Mouse (Mus musculus): ENCODE data around the gene Pnmal1.

DNA sequence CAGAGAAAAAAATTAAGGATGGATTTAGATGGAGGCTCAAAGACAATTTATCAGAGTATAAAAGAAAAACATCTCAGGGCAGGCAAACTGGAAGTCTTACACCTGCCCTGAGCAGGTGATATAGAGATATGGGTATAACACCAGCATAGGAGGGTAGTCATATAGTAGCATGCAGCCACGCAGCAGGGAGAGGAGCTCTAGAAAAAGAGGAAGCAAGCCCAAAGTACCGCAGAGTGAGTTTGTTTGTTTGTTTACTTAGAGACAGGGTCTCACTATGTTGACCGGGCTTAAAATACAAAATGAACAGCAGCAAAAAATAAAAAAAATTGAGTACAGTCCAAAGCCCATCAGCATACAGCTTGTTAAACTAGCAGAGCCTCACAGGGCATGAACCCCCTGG lies 11.7 kb downstream of the Pnmal1 start:
- TF ChIP-seq CTCF (IDR thresholded peaks at IDR 0.05; ENCODE audit: extremely low read depth, insufficient read length, insufficient replicate concordance, low read depth, low read length) = no peak
- TF ChIP-seq POLR2A (IDR thresholded peaks at IDR 0.05; ENCODE audit: low read depth, low read length) = no peak

All from small intestine, adult 2 months (tissue).